ENCODE assay signal across 11 mouse cellular contexts in genomic region chr5:33234391-33235031, GRCm38 (mm10). TPM values are rescaled to one million over a fixed set of nuclear protein-coding genes. Genes with fewer than 3 reads are reported as not detected.
DNase-seq lines count a peak whose midpoint lies in the region; ATAC-seq and TF ChIP-seq lines count a peak whose summit lies in the region.
"Had no signal": no experiment of that assay in that cellular context is flagged by ENCODE, and none has a peak within 500 bp of the region (broad histone marks: within the 10 kb centered on the region; RNA-seq: fewer than 3 reads in every experiment).

No protein-coding gene starts in this region.

- no peak for TF ChIP-seq CTCF in kidney, adult 2 months (conservative IDR thresholded peaks at IDR 0.05; ENCODE audit: insufficient read depth, insufficient read length, low read depth, low read length)

- no peaks in the 10 kb centered on the region for H3K36me3 ChIP-seq in kidney, embryonic 16.5 days (ENCODE audit: insufficient read depth, low read length)
- H3K36me3 ChIP-seq in kidney, adult 2 months (ENCODE audit: control insufficient read depth, insufficient read depth, low read length): no peaks in the 10 kb centered on the region
- H3K36me3 ChIP-seq in heart, embryonic 10.5 days: no peaks in the 10 kb centered on the region
- H3K36me3 ChIP-seq: embryonic facial prominence, embryonic 15.5 days had no signal

- no peaks in the 10 kb centered on the region for H3K9me3 ChIP-seq in kidney, embryonic 16.5 days (ENCODE audit: low read length)
- no peaks in the 10 kb centered on the region for H3K9me3 ChIP-seq in heart, embryonic 10.5 days
- H3K9me3 ChIP-seq: embryonic facial prominence, embryonic 15.5 days had no signal

- peak; percentile 40 for ATAC-seq in kidney, embryonic 16.5 days (ENCODE audit: low FRiP score, low TSS enrichment)
- ATAC-seq in activated CD4-positive, CD25-positive, alpha-beta regulatory T cell, adult 4 months: no peak
- no peak for ATAC-seq in monocyte, adult 5-6 weeks (replicated peaks; ENCODE audit: insufficient number of reproducible peaks, low FRiP score, low TSS enrichment, poor library complexity, severe bottlenecking)

- no peak overlapping the region for H3K27ac ChIP-seq in kidney, embryonic 16.5 days (ENCODE audit: low read length)
- H3K27ac ChIP-seq in kidney, adult 2 months (ENCODE audit: insufficient read depth, low read depth, low read length): no peak overlapping the region
- peak overlapping the region; percentile 85 for H3K27ac ChIP-seq in heart, embryonic 10.5 days
- H3K27ac ChIP-seq: embryonic facial prominence, embryonic 15.5 days; layer of hippocampus, adult 2 months had no signal

- H3K4me3 ChIP-seq in kidney, embryonic 16.5 days (ENCODE audit: low read length): no peak overlapping the region
- H3K4me3 ChIP-seq in kidney, adult 2 months (ENCODE audit: insufficient read depth, low read depth, low read length): no peak overlapping the region
- H3K4me3 ChIP-seq in heart, embryonic 10.5 days: peak overlapping the region; percentile 44
- H3K4me3 ChIP-seq: embryonic facial prominence, embryonic 15.5 days; layer of hippocampus, adult 2 months had no signal

- H3K9ac ChIP-seq in kidney, embryonic 16.5 days (replicated peaks; ENCODE audit: low read length): no peak overlapping the region
- H3K9ac ChIP-seq: embryonic facial prominence, embryonic 15.5 days had no signal

- no peak for TF ChIP-seq POLR2A in kidney, adult 2 months (IDR thresholded peaks at IDR 0.05; ENCODE audit: low read depth, low read length)

- no peak for DNase-seq in kidney, adult 2 months
- DNase-seq in heart, embryonic 10.5 days (ENCODE audit: low spot score): peak; percentile 90
- peak; percentile 58 for DNase-seq in heart, postnatal 25 days (ENCODE audit: low spot score)
- peak; percentile 56 to 82 for DNase-seq in lung, postnatal 4 days
- no peak for DNase-seq in cerebellum, adult 11-12 months
- DNase-seq: cerebellum, postnatal 25 days had no signal

- no peaks in the 10 kb centered on the region for H3K27me3 ChIP-seq in kidney, embryonic 16.5 days (ENCODE audit: insufficient read depth, low read length)
- no peaks in the 10 kb centered on the region for H3K27me3 ChIP-seq in kidney, adult 2 months (replicated peaks; ENCODE audit: control insufficient read depth, insufficient read depth, low read length)
- no peaks in the 10 kb centered on the region for H3K27me3 ChIP-seq in heart, embryonic 10.5 days (ENCODE audit: insufficient read depth, poor library complexity, severe bottlenecking)
- H3K27me3 ChIP-seq: embryonic facial prominence, embryonic 15.5 days had no signal

- intact Hi-C loops in heart, postnatal 25 days (cut with DNase I): no loop called here

- H3K4me1 ChIP-seq in kidney, embryonic 16.5 days (ENCODE audit: insufficient read depth, low read length): peaks cover 6% of the 10 kb centered on the region
- no peaks in the 10 kb centered on the region for H3K4me1 ChIP-seq in kidney, adult 2 months (ENCODE audit: control insufficient read depth, insufficient read depth, low read length)
- peaks cover 60% of the 10 kb centered on the region for H3K4me1 ChIP-seq in heart, embryonic 10.5 days

- H3K4me2 ChIP-seq in kidney, embryonic 16.5 days (replicated peaks; ENCODE audit: low read depth, low read length): no peak overlapping the region
- H3K4me2 ChIP-seq: embryonic facial prominence, embryonic 15.5 days had no signal

- WGBS in kidney, embryonic 16.5 days: 51% methylated on average over 13 of the region's 13 CpGs
- 57% methylated on average over 13 of the region's 13 CpGs for WGBS in kidney, adult 2 months
- 13% methylated on average over 13 of the region's 13 CpGs for WGBS in heart, embryonic 10.5 days

RNA-seq across cellular contexts. Expression of gene Spon2, which starts 16.3 kb away (rescaled TPM):
- 7.9 and 10.9 TPM in 2 replicates for polyA plus RNA-seq in kidney, embryonic 16.5 days (2015; fragmentation: Nextera tagmentation; extraction: Ambion mirVana)
- 1.5 and 2.5 TPM in 2 replicates for polyA plus RNA-seq in kidney, adult 2 months (2012; rRNA removed)
- polyA plus RNA-seq in heart, embryonic 10.5 days (2016; fragmentation: Nextera tagmentation; extraction: Ambion mirVana): 16.9 and 27.0 TPM in 2 replicates
- 10 to 100 TPM in 1 of 2 experiments, 1 to 10 TPM in 1; 3.4 to 13.6 TPM for total RNA-seq in heart, postnatal 25 days (2021)
- not detected for polyA plus RNA-seq in activated CD4-positive, CD25-positive, alpha-beta regulatory T cell, adult 4 months (2017; shearing (Covaris generic))
- not detected in 3 replicates for total RNA-seq in monocyte, adult 5-6 weeks (2017)

RNA-seq across cellular contexts. Expression of gene Ctbp1, which starts 40.3 kb away (rescaled TPM):
- polyA plus RNA-seq in kidney, embryonic 16.5 days (2015; fragmentation: Nextera tagmentation; extraction: Ambion mirVana): 312 and 350 TPM in 2 replicates
- 209 and 253 TPM in 2 replicates for polyA plus RNA-seq in kidney, adult 2 months (2012; rRNA removed)
- 280 and 331 TPM in 2 replicates for polyA plus RNA-seq in heart, embryonic 10.5 days (2016; fragmentation: Nextera tagmentation; extraction: Ambion mirVana)
- total RNA-seq in heart, postnatal 25 days (2021): 100 to 1,000 TPM; 208 to 209 TPM
- polyA plus RNA-seq in activated CD4-positive, CD25-positive, alpha-beta regulatory T cell, adult 4 months (2017; shearing (Covaris generic)): 10 to 100 TPM; 21.3 to 27.1 TPM
- 106 to 143 TPM (median 135 TPM) in 3 replicates for total RNA-seq in monocyte, adult 5-6 weeks (2017)

Comparison
In these comparisons a context has a peak if more than half of its experiments do, and no peak if none do; other contexts are left out.
1. DNase-seq: peak in heart, embryonic 10.5 days (single experiment), heart, postnatal 25 days (single experiment) and lung, postnatal 4 days (2 of 2); none in kidney, adult 2 months (single experiment) and cerebellum, adult 11-12 months (single experiment).